Mouse (Mus musculus): ENCODE measurements around the gene Ubr7.

Ubr7 gene

GRCm38 (mm10) chr12:102826399-102826798, 68.6 kb downstream of the Ubr7 start:
- DNase-seq (ENCODE audit: low read depth, low spot score): no peak

DNA sequence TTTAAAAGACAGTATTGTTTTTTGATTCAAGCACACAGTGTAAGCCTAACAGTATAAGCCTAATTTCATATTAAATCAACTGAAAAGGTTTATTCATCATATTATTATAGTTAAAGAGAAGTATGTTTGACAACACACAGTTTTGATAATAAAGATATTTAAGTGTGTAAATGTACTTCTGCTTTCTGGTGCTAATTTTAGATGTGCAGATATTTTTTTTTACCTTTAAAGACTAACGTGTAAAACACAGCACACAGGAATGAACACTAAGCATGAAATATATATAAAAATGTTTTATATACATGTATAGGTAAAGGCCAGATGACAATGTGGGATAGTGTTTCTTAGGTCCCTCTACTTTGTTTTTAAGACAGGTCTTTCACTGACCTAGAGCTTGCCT, 69.4 kb downstream of the Ubr7 start:
- DNase-seq (ENCODE audit: low read depth, low spot score): no peak
